Mouse (Mus musculus): Measurements from ENCODE around the gene Ninj2. TPM values are rescaled to one million over a fixed set of nuclear protein-coding genes. Genes with fewer than 3 reads are reported as not detected.

Gene Ninj2
- polyA plus RNA-seq, 1 experiment from 2014 or later: not detected

- Histone ChIP-seq H3K9ac (ENCODE audit: low read length) (no peak overlapping the region), H3K4me3 (ENCODE audit: low read depth, low read length) (no peak overlapping the region), H3K27ac (ENCODE audit: low read depth, low read length) (no peak overlapping the region), H3K36me3 (ENCODE audit: control insufficient read depth, insufficient read depth, low read length) (no peaks in the 10 kb centered on the region), H3K27me3 (ENCODE audit: control insufficient read depth, insufficient read depth, low read length) (no peaks in the 10 kb centered on the region), H3K4me1 (replicated peaks; ENCODE audit: control insufficient read depth, insufficient read depth, low read length) (0 out of 2 replicates have a peak, but pooled peaks cover 3% of the 10 kb centered on the region), H3K4me2 (ENCODE audit: low read depth, low read length, severe bottlenecking) (no peak overlapping the region), H3K9me3 (ENCODE audit: control insufficient read depth, low read length) (no peaks in the 10 kb centered on the region)
- DNase-seq (ENCODE audit: low spot score) (no peak), ATAC-seq (replicated peaks; ENCODE audit: low FRiP score) (no peak)
- 88% methylated on average over 3 of the region's 3 CpGs for WGBS
These were observed 18.2 kb downstream of the Ninj2 start for GRCm38 (mm10) chr6:120111410-120111783.

DNA sequence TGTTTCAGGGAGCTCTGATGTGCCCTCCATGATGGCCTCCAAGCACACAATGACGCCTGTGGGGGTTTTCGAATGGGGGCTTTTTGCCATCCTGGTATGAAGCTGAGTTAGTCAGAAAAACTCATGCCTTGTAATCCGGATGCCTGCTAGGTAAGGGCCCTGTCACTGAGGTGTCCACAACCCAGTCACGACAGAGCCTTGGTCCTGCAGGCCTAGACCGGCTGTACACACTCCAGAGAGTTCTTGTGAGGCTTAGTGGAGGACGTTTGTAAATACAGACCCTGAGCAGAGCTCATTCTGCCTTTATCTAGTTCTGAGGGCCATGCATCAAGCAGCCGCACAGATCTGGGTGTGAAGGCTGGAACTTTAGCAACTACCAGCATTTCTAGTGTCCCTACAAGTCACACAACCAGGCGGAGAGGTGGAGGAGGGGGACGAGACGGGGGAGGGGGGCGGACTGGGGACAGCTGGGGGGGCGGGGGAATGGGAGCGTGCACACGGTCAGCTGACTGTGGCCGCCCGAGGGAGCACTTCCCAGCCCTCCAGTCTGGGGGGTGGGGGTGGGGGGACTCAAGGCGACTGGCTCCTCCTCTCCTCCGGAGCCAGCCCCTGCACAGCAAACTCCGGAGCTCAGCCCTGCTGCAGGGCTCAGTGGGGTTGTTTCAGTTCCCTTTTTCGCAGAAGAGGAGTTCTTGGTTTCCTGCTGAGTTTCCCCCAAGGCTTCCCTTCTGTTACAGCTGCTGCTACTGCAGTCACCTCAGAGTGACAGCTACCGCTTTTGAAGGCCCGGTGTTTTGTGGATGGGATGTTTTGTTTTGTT, 19.0 kb downstream of the Ninj2 start:
- ATAC-seq (replicated peaks; ENCODE audit: low FRiP score) (peak; percentile 89), DNase-seq (ENCODE audit: low spot score) (peak; percentile 91)
- Histone ChIP-seq H3K4me1 (replicated peaks; ENCODE audit: control insufficient read depth, insufficient read depth, low read length) (0 out of 2 replicates have a peak, but pooled peaks cover 3% of the 10 kb centered on the region), H3K27me3 (ENCODE audit: control insufficient read depth, insufficient read depth, low read length) (no peaks in the 10 kb centered on the region), H3K4me2 (ENCODE audit: low read depth, low read length, severe bottlenecking) (peak overlapping the region; percentile 15), H3K9me3 (ENCODE audit: control insufficient read depth, low read length) (no peaks in the 10 kb centered on the region), H3K36me3 (ENCODE audit: control insufficient read depth, insufficient read depth, low read length) (no peaks in the 10 kb centered on the region), H3K4me3 (ENCODE audit: low read depth, low read length) (no peak overlapping the region), H3K9ac (ENCODE audit: low read length) (peak overlapping the region; percentile 24; the same call in 1 of the 2 replicates), H3K27ac (ENCODE audit: low read depth, low read length) (peak overlapping the region; percentile 42; the same call in 1 of the 2 replicates)
- 5% methylated on average over 22 of the region's 22 CpGs for WGBS

DNA sequence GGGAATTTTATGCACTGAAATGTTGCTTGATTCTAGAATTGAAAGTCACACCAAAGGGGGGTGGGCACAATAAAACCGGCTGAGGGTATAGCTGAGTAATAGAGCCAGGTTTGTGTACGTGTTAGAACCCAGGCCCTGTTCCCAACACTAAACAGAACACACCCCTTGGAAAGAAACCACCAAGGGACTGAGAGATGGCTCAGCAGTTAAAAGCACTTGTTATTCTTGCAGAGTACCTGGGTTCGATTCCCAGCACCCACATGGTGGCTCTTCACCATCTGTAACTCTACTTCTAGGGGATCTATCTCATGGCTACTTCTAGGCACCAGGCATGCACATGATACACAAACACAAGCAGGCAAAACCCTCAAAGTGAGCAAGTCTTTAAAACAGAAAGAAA, 20.7 kb downstream of the Ninj2 start:
- WGBS: 90% methylated on average over 3 of the region's 3 CpGs
- Histone ChIP-seq H3K4me1 (replicated peaks; ENCODE audit: control insufficient read depth, insufficient read depth, low read length) (0 out of 2 replicates have a peak, but pooled peaks cover 3% of the 10 kb centered on the region), H3K27ac (ENCODE audit: low read depth, low read length) (no peak overlapping the region), H3K9me3 (ENCODE audit: control insufficient read depth, low read length) (no peaks in the 10 kb centered on the region), H3K4me2 (ENCODE audit: low read depth, low read length, severe bottlenecking) (no peak overlapping the region), H3K9ac (ENCODE audit: low read length) (no peak overlapping the region), H3K27me3 (ENCODE audit: control insufficient read depth, insufficient read depth, low read length) (no peaks in the 10 kb centered on the region), H3K4me3 (ENCODE audit: low read depth, low read length) (no peak overlapping the region), H3K36me3 (ENCODE audit: control insufficient read depth, insufficient read depth, low read length) (no peaks in the 10 kb centered on the region)
- DNase-seq (ENCODE audit: low spot score): no peak
- no peak for ATAC-seq (replicated peaks; ENCODE audit: low FRiP score)

- no peak overlapping the region for H3K27ac ChIP-seq (ENCODE audit: low read depth, low read length)
- WGBS: 50% methylated on average over 1 of the region's 1 CpGs
- no peak overlapping the region for H3K9ac ChIP-seq (ENCODE audit: low read length)
- H3K27me3 ChIP-seq (ENCODE audit: control insufficient read depth, insufficient read depth, low read length): no peaks in the 10 kb centered on the region
- H3K4me1 ChIP-seq (replicated peaks; ENCODE audit: control insufficient read depth, insufficient read depth, low read length): 0 out of 2 replicates have a peak, but pooled peaks cover 3% of the 10 kb centered on the region
- no peak overlapping the region for H3K4me3 ChIP-seq (ENCODE audit: low read depth, low read length)
- no peaks in the 10 kb centered on the region for H3K9me3 ChIP-seq (ENCODE audit: control insufficient read depth, low read length)
- DNase-seq (ENCODE audit: low spot score): no peak
- no peak for ATAC-seq (replicated peaks; ENCODE audit: low FRiP score)
- no peaks in the 10 kb centered on the region for H3K36me3 ChIP-seq (ENCODE audit: control insufficient read depth, insufficient read depth, low read length)
- no peak overlapping the region for H3K4me2 ChIP-seq (ENCODE audit: low read depth, low read length, severe bottlenecking)
These were observed 21.1 kb downstream of the Ninj2 start for GRCm38 (mm10) chr6:120114271-120114670.

DNA sequence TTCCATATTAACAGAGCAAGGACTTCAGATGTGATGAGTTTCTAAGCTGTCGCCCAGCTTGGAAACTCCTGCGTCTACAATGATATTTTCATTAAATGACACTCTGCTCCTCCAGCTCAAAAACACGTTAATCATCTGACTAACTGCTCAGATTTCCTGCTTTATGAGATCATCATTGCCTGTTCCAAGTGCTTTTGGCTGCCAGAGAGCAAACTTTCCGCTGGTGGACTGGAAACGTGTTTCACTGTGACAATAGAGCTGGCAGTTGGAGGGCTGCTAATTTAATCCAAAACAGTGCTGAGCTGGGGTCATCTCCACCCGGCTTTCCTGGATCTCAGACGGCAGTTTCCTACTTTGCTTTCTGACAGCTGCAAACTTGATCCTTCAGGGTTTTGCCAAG, 21.5 kb downstream of the Ninj2 start:
- H3K4me2 ChIP-seq (ENCODE audit: low read depth, low read length, severe bottlenecking): no peak overlapping the region
- no peaks in the 10 kb centered on the region for H3K9me3 ChIP-seq (ENCODE audit: control insufficient read depth, low read length)
- DNase-seq (ENCODE audit: low spot score) (no peak), ATAC-seq (replicated peaks; ENCODE audit: low FRiP score) (no peak)
- 0 out of 2 replicates have a peak, but pooled peaks cover 3% of the 10 kb centered on the region for H3K4me1 ChIP-seq (replicated peaks; ENCODE audit: control insufficient read depth, insufficient read depth, low read length)
- H3K36me3 ChIP-seq (ENCODE audit: control insufficient read depth, insufficient read depth, low read length): no peaks in the 10 kb centered on the region
- no peak overlapping the region for H3K9ac ChIP-seq (ENCODE audit: low read length)
- no peaks in the 10 kb centered on the region for H3K27me3 ChIP-seq (ENCODE audit: control insufficient read depth, insufficient read depth, low read length)
- H3K4me3 ChIP-seq (ENCODE audit: low read depth, low read length): no peak overlapping the region
- WGBS: 22% methylated on average over 7 of the region's 7 CpGs
- H3K27ac ChIP-seq (ENCODE audit: low read depth, low read length): no peak overlapping the region

GRCm38 (mm10) chr6:120115443-120115842, 22.3 kb downstream of the Ninj2 start:
- Histone ChIP-seq H3K4me1 (replicated peaks; ENCODE audit: control insufficient read depth, insufficient read depth, low read length) (0 out of 2 replicates have a peak, but pooled peaks cover 3% of the 10 kb centered on the region), H3K36me3 (ENCODE audit: control insufficient read depth, insufficient read depth, low read length) (no peaks in the 10 kb centered on the region), H3K9me3 (ENCODE audit: control insufficient read depth, low read length) (no peaks in the 10 kb centered on the region), H3K4me2 (ENCODE audit: low read depth, low read length, severe bottlenecking) (no peak overlapping the region), H3K27me3 (ENCODE audit: control insufficient read depth, insufficient read depth, low read length) (no peaks in the 10 kb centered on the region), H3K9ac (ENCODE audit: low read length) (no peak overlapping the region), H3K4me3 (ENCODE audit: low read depth, low read length) (no peak overlapping the region), H3K27ac (ENCODE audit: low read depth, low read length) (no peak overlapping the region)
- ATAC-seq (replicated peaks; ENCODE audit: low FRiP score) (no peak), DNase-seq (ENCODE audit: low spot score) (no peak)
- 33% methylated on average over 3 of the region's 3 CpGs for WGBS

DNA sequence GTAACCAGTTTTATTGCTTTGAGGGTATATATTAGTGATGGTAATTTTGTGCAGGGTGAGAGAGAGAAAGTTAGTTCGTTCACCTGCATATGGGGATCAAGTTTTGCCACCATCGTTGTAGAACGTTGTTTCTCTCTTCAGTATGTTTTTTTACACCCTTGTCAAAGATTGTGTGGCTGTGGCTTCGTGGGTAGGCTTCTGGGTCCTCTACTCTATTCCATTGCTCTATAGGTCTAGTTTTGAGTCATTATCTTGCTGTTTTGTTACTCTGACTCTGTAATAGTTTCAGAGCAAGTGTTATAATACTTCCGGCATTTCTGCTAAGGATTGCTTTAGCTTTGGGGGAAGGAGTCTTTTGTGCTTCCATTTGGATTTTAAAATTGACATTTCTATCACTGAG, 26.7 kb downstream of the Ninj2 start:
- Histone ChIP-seq H3K36me3 (ENCODE audit: control insufficient read depth, insufficient read depth, low read length) (no peaks in the 10 kb centered on the region), H3K27ac (ENCODE audit: low read depth, low read length) (no peak overlapping the region), H3K27me3 (ENCODE audit: control insufficient read depth, insufficient read depth, low read length) (no peaks in the 10 kb centered on the region), H3K4me1 (replicated peaks; ENCODE audit: control insufficient read depth, insufficient read depth, low read length) (no peaks in the 10 kb centered on the region), H3K9ac (ENCODE audit: low read length) (no peak overlapping the region), H3K4me2 (ENCODE audit: low read depth, low read length, severe bottlenecking) (no peak overlapping the region), H3K4me3 (ENCODE audit: low read depth, low read length) (no peak overlapping the region), H3K9me3 (ENCODE audit: control insufficient read depth, low read length) (no peaks in the 10 kb centered on the region)
- WGBS: 89% methylated on average over 5 of the region's 5 CpGs
- DNase-seq (ENCODE audit: low spot score) (no peak), ATAC-seq (replicated peaks; ENCODE audit: low FRiP score) (no peak)

DNA sequence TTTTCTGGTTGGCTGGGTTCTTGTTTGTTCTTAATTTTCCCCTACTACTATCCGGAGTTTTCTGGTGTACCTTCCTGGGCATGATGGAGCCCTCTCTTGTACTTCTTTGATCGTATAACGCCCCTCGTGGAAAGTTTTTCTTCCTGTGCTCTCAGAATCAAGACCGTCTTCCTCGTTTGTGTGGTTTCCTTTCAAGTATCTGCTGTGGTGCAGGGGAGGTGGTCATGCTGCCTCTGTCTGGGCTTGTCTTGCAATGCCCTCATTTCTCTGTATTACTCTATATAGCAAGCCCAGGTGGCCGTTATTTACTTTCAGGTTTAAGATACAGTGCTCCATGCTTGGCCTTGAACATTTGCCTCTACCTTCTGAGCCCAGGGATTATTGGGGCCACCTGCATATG, 31.5 kb downstream of the Ninj2 start:
- ATAC-seq (replicated peaks; ENCODE audit: low FRiP score): no peak
- H3K4me1 ChIP-seq (replicated peaks; ENCODE audit: control insufficient read depth, insufficient read depth, low read length): no peaks in the 10 kb centered on the region
- 92% methylated on average over 7 of the region's 7 CpGs for WGBS
- no peak overlapping the region for H3K9ac ChIP-seq (ENCODE audit: low read length)
- H3K27me3 ChIP-seq (ENCODE audit: control insufficient read depth, insufficient read depth, low read length): no peaks in the 10 kb centered on the region
- DNase-seq (ENCODE audit: low spot score): no peak
- H3K4me2 ChIP-seq (ENCODE audit: low read depth, low read length, severe bottlenecking): no peak overlapping the region
- H3K9me3 ChIP-seq (ENCODE audit: control insufficient read depth, low read length): no peaks in the 10 kb centered on the region
- no peaks in the 10 kb centered on the region for H3K36me3 ChIP-seq (ENCODE audit: control insufficient read depth, insufficient read depth, low read length)
- no peak overlapping the region for H3K27ac ChIP-seq (ENCODE audit: low read depth, low read length)
- no peak overlapping the region for H3K4me3 ChIP-seq (ENCODE audit: low read depth, low read length)

DNA sequence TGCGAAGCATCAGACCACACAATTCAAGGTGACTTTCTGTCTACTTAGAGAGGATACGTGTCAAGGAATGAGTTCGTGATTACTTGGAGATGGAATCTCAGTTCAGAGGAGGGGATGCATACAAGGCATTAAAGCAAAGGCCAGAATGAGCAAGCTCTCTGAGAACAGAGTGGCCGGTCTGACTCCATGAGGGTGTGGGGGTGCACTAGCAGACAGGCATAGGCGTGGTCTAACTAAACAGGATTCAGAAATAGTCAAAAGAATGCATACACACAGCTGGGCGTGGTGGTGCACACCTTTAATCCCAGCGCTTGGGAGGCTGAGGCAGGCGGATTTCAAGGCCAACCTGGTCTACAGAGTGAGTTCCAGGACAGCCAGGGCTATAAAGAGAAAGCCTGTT, 33.3 kb downstream of the Ninj2 start:
- no peak overlapping the region for H3K4me3 ChIP-seq (ENCODE audit: low read depth, low read length)
- no peak overlapping the region for H3K4me2 ChIP-seq (ENCODE audit: low read depth, low read length, severe bottlenecking)
- no peak overlapping the region for H3K9ac ChIP-seq (ENCODE audit: low read length)
- ATAC-seq (replicated peaks; ENCODE audit: low FRiP score): no peak
- no peaks in the 10 kb centered on the region for H3K4me1 ChIP-seq (replicated peaks; ENCODE audit: control insufficient read depth, insufficient read depth, low read length)
- no peaks in the 10 kb centered on the region for H3K36me3 ChIP-seq (ENCODE audit: control insufficient read depth, insufficient read depth, low read length)
- 92% methylated on average over 8 of the region's 8 CpGs for WGBS
- H3K27ac ChIP-seq (ENCODE audit: low read depth, low read length): no peak overlapping the region
- DNase-seq (ENCODE audit: low spot score): no peak
- no peaks in the 10 kb centered on the region for H3K9me3 ChIP-seq (ENCODE audit: control insufficient read depth, low read length)
- no peaks in the 10 kb centered on the region for H3K27me3 ChIP-seq (ENCODE audit: control insufficient read depth, insufficient read depth, low read length)
